24 mouse cellular contexts compared by ENCODE assay signal in genomic region chr1:17415958-17416357, GRCm38 (mm10).
DNase-seq lines count a peak whose midpoint lies in the region; ATAC-seq and TF ChIP-seq lines count a peak whose summit lies in the region.
"Had no signal": no experiment of that assay in that cellular context is flagged by ENCODE, and none has a peak within 500 bp of the region (broad histone marks: within the 10 kb centered on the region; RNA-seq: fewer than 3 reads in every experiment).

No protein-coding gene starts in this region.

- no peak for TF ChIP-seq CTCF in brain, embryonic 14.5 days (IDR thresholded peaks at IDR 0.05; ENCODE audit: borderline replicate concordance, extremely low read depth, insufficient read depth, insufficient read length)

- no peak overlapping the region for H3K4me2 ChIP-seq in hindbrain, embryonic 11.5 days (replicated peaks; ENCODE audit: low read depth, low read length)
- H3K4me2 ChIP-seq in midbrain, embryonic 13.5 days (replicated peaks), result no peak overlapping the region
- H3K4me2 ChIP-seq: limb, embryonic 13.5 days; liver, embryonic 12.5 days; neural tube, embryonic 12.5 days; stomach, embryonic 15.5 days had no signal

- ATAC-seq in hindbrain, embryonic 11.5 days (ENCODE audit: low FRiP score), result no peak
- peak; percentile 83 for ATAC-seq in midbrain, embryonic 13.5 days
- ATAC-seq: liver, embryonic 12.5 days had no signal

- peak; percentile 2 to 5 for DNase-seq in cerebellum, postnatal 14 days
- no peak for DNase-seq in cerebellum, adult 11-12 months
- peak; percentile 8 for DNase-seq in hindbrain, embryonic 11.5 days (ENCODE audit: low spot score)
- DNase-seq in hindbrain, embryonic 10.5 days (ENCODE audit: low spot score), result no peak
- peak; percentile 61 for DNase-seq in brain, embryonic 14.5 days (ENCODE audit: low read depth)
- no peak for DNase-seq in gastrocnemius, postnatal 10 days
- DNase-seq in heart, postnatal 14 days, result no peak
- DNase-seq: adrenal gland, postnatal 25 days; cerebellum, postnatal 25 days; gastrocnemius, postnatal 25 days; heart, adult 18-20 months; heart, postnatal 36 days; kidney, adult 11 months; kidney, postnatal 4 days; layer of hippocampus, adult 9-11 months; lung, adult 2 months; lung, postnatal 14 days; thymus, postnatal 25 days had no signal

- no peaks in the 10 kb centered on the region for H3K4me1 ChIP-seq in hindbrain, embryonic 11.5 days (replicated peaks; ENCODE audit: control insufficient read depth, insufficient read depth, low read length)
- H3K4me1 ChIP-seq in hindbrain, embryonic 10.5 days (replicated peaks), result no peaks in the 10 kb centered on the region
- peaks cover 4% of the 10 kb centered on the region; the same call in 1 of the 2 replicates for H3K4me1 ChIP-seq in midbrain, embryonic 13.5 days (replicated peaks)
- H3K4me1 ChIP-seq: limb, embryonic 13.5 days; liver, embryonic 12.5 days; neural tube, embryonic 12.5 days; stomach, embryonic 15.5 days had no signal

- no peak overlapping the region for H3K27ac ChIP-seq in hindbrain, embryonic 11.5 days (ENCODE audit: low read depth, low read length)
- H3K27ac ChIP-seq in hindbrain, embryonic 10.5 days, result no peak overlapping the region
- no peak overlapping the region for H3K27ac ChIP-seq in midbrain, embryonic 13.5 days
- H3K27ac ChIP-seq: embryonic facial prominence, embryonic 10.5 days; limb, embryonic 13.5 days; liver, embryonic 12.5 days; neural tube, embryonic 12.5 days; stomach, embryonic 15.5 days had no signal

- intact Hi-C loops in heart, postnatal 14 days (cut with DNase I), result no loop called here

- 19% methylated on average over 3 of the region's 3 CpGs for WGBS in hindbrain, embryonic 11.5 days
- WGBS in hindbrain, embryonic 10.5 days, result 19% methylated on average over 3 of the region's 3 CpGs
- 11% methylated on average over 3 of the region's 3 CpGs for WGBS in midbrain, embryonic 13.5 days

- H3K9ac ChIP-seq in hindbrain, embryonic 11.5 days (ENCODE audit: low read depth, low read length), result no peak overlapping the region
- H3K9ac ChIP-seq in midbrain, embryonic 13.5 days (replicated peaks), result no peak overlapping the region
- H3K9ac ChIP-seq: limb, embryonic 13.5 days; liver, embryonic 12.5 days; neural tube, embryonic 12.5 days; stomach, embryonic 15.5 days had no signal

- TF ChIP-seq POLR2A in brain, embryonic 14.5 days (IDR thresholded peaks at IDR 0.05; ENCODE audit: borderline replicate concordance, extremely low read depth, insufficient read depth, insufficient read length, poor library complexity, severe bottlenecking), result no peak

- H3K36me3 ChIP-seq in hindbrain, embryonic 11.5 days (ENCODE audit: control insufficient read depth, insufficient read depth, low read length), result no peaks in the 10 kb centered on the region
- H3K36me3 ChIP-seq in hindbrain, embryonic 10.5 days, result no peaks in the 10 kb centered on the region
- H3K36me3 ChIP-seq in midbrain, embryonic 13.5 days, result no peaks in the 10 kb centered on the region
- H3K36me3 ChIP-seq: embryonic facial prominence, embryonic 10.5 days; limb, embryonic 13.5 days; liver, embryonic 12.5 days; neural tube, embryonic 12.5 days; stomach, embryonic 15.5 days had no signal

- H3K4me3 ChIP-seq in hindbrain, embryonic 11.5 days (ENCODE audit: low read depth, low read length), result no peak overlapping the region
- no peak overlapping the region for H3K4me3 ChIP-seq in hindbrain, embryonic 10.5 days
- H3K4me3 ChIP-seq in midbrain, embryonic 13.5 days (replicated peaks), result no peak overlapping the region
- H3K4me3 ChIP-seq: embryonic facial prominence, embryonic 10.5 days; limb, embryonic 13.5 days; liver, embryonic 12.5 days; neural tube, embryonic 12.5 days; stomach, embryonic 15.5 days had no signal

- no peaks in the 10 kb centered on the region for H3K27me3 ChIP-seq in hindbrain, embryonic 11.5 days (ENCODE audit: control insufficient read depth, insufficient read depth, low read length)
- H3K27me3 ChIP-seq in hindbrain, embryonic 10.5 days (ENCODE audit: insufficient read depth, poor library complexity, severe bottlenecking), result no peaks in the 10 kb centered on the region
- no peaks in the 10 kb centered on the region for H3K27me3 ChIP-seq in midbrain, embryonic 13.5 days
- H3K27me3 ChIP-seq: limb, embryonic 13.5 days; liver, embryonic 12.5 days; neural tube, embryonic 12.5 days; stomach, embryonic 15.5 days had no signal

- H3K9me3 ChIP-seq in hindbrain, embryonic 11.5 days (ENCODE audit: control insufficient read depth, low read length), result no peaks in the 10 kb centered on the region
- H3K9me3 ChIP-seq in hindbrain, embryonic 10.5 days, result no peaks in the 10 kb centered on the region
- H3K9me3 ChIP-seq in midbrain, embryonic 13.5 days, result no peaks in the 10 kb centered on the region
- H3K9me3 ChIP-seq: embryonic facial prominence, embryonic 10.5 days; limb, embryonic 13.5 days; liver, embryonic 12.5 days; neural tube, embryonic 12.5 days; stomach, embryonic 15.5 days had no signal

Comparison
In these comparisons a context has a peak if more than half of its experiments do, and no peak if none do; other contexts are left out.
1. DNase-seq: peak in cerebellum, postnatal 14 days (2 of 2), hindbrain, embryonic 11.5 days (single experiment) and brain, embryonic 14.5 days (single experiment); none in cerebellum, adult 11-12 months (single experiment), hindbrain, embryonic 10.5 days (single experiment), gastrocnemius, postnatal 10 days (single experiment) and heart, postnatal 14 days (0 of 2).